ENCODE assay signal across 19 mouse cellular contexts in the genomic region with DNA sequence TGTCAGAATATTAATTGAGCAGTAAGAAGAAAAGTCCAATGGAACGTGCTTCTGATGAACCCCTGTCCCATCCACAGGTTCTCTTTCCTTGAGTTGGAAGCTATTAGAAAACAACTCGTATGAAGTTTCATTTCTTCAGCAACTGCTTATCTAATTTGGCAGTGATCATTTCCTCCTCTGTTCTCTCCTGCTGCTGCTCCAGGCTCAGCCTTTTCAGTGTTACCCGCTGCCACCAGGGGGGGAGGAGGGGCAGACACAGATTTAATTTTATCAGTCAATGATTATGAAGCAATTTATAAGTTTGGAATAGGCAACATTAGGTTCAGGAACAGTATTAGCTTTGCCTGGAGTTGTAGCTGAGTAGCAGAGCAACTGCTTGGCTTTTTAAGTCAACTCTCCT.
DNase-seq lines count a peak whose midpoint lies in the region; ATAC-seq and TF ChIP-seq lines count a peak whose summit lies in the region.
"Had no signal": no experiment of that assay in that cellular context is flagged by ENCODE, and none has a peak within 500 bp of the region (broad histone marks: within the 10 kb centered on the region; RNA-seq: fewer than 3 reads in every experiment).

No protein-coding gene starts in this region.

- H3K4me2 ChIP-seq in lung, postnatal 0 days (replicated peaks; ENCODE audit: low read depth, low read length) = no peak overlapping the region
- H3K4me2 ChIP-seq: embryonic facial prominence, embryonic 12.5 days; forebrain, embryonic 12.5 days; hindbrain, embryonic 15.5 days had no signal

- H3K4me1 ChIP-seq in heart, adult 2 months (ENCODE audit: control insufficient read depth, insufficient read depth, low read length) = peaks cover 4% of the 10 kb centered on the region
- no peaks in the 10 kb centered on the region for H3K4me1 ChIP-seq in lung, postnatal 0 days (ENCODE audit: insufficient read depth, low read depth, low read length)
- H3K4me1 ChIP-seq in lung, adult 2 months (ENCODE audit: control insufficient read depth, insufficient read depth, low read length) = peaks cover 3% of the 10 kb centered on the region; the same call in 1 of the 2 replicates
- H3K4me1 ChIP-seq in forebrain, embryonic 10.5 days = peaks cover 30% of the 10 kb centered on the region

- no peaks in the 10 kb centered on the region for H3K27me3 ChIP-seq in heart, adult 2 months (ENCODE audit: control insufficient read depth, insufficient read depth, low read length)
- no peaks in the 10 kb centered on the region for H3K27me3 ChIP-seq in lung, postnatal 0 days (replicated peaks; ENCODE audit: insufficient read depth, low read length)
- H3K27me3 ChIP-seq in forebrain, embryonic 10.5 days (ENCODE audit: poor library complexity, severe bottlenecking) = no peaks in the 10 kb centered on the region
- H3K27me3 ChIP-seq: embryonic facial prominence, embryonic 12.5 days; forebrain, embryonic 12.5 days; hindbrain, embryonic 15.5 days had no signal

- no peak for DNase-seq in heart, adult 2 months
- no peak for DNase-seq in heart, adult 11 months
- DNase-seq in layer of hippocampus, adult 2 months (ENCODE audit: low spot score in 2 of 2) = no peak
- no peak for DNase-seq in layer of hippocampus, adult 8-10 months (ENCODE audit: low spot score in 2 of 2)
- no peak for DNase-seq in lung, postnatal 0 days (ENCODE audit: low spot score)
- DNase-seq in lung, adult 2 months = no peak
- DNase-seq in forebrain, embryonic 10.5 days (ENCODE audit: extremely low spot score, low spot score) = no peak
- DNase-seq in Muller cell, postnatal 12 days (ENCODE audit: inconsistent ontology term) = no peak
- DNase-seq: adrenal gland, postnatal 10 days; cerebellum, adult 11 months; cerebellum, adult 8-10 months; cerebellum, postnatal 14 days; gastrocnemius, postnatal 10 days; heart, postnatal 14 days had no signal

- peak; percentile 34; the same call in 1 of the 2 replicates for TF ChIP-seq CTCF in heart, adult 2 months (IDR thresholded peaks at IDR 0.05)
- TF ChIP-seq CTCF in layer of hippocampus, adult 2 months (conservative IDR thresholded peaks at IDR 0.05) = peak; percentile 49
- peak; percentile 32; the same call in 1 of the 2 replicates for TF ChIP-seq CTCF in lung, postnatal 0 days (IDR thresholded peaks at IDR 0.05)
- TF ChIP-seq CTCF in lung, adult 2 months (IDR thresholded peaks at IDR 0.05; ENCODE audit: insufficient read depth, low read length) = no peak

- H3K9ac ChIP-seq in heart, adult 2 months (ENCODE audit: low read depth, low read length) = no peak overlapping the region
- H3K9ac ChIP-seq in lung, postnatal 0 days (replicated peaks; ENCODE audit: low read depth) = no peak overlapping the region
- H3K9ac ChIP-seq: embryonic facial prominence, embryonic 12.5 days; forebrain, embryonic 12.5 days; hindbrain, embryonic 15.5 days had no signal

- no peak for TF ChIP-seq POLR2A in heart, adult 2 months (IDR thresholded peaks at IDR 0.05; ENCODE audit: insufficient read depth, low read depth, low read length)
- no peak for TF ChIP-seq POLR2A in lung, adult 2 months (IDR thresholded peaks at IDR 0.05; ENCODE audit: borderline replicate concordance, extremely low read depth, low read depth, low read length)

- H3K9me3 ChIP-seq in lung, postnatal 0 days (ENCODE audit: low read length) = no peaks in the 10 kb centered on the region
- peaks cover 6% of the 10 kb centered on the region; the same call in 1 of the 2 replicates for H3K9me3 ChIP-seq in forebrain, embryonic 10.5 days
- H3K9me3 ChIP-seq: embryonic facial prominence, embryonic 12.5 days; forebrain, embryonic 12.5 days; hindbrain, embryonic 15.5 days had no signal

- no peaks in the 10 kb centered on the region for H3K79me2 ChIP-seq in heart, adult 2 months (replicated peaks; ENCODE audit: control insufficient read depth, insufficient read depth, low read length)

- no peak for TF ChIP-seq EP300 in heart, adult 2 months (IDR thresholded peaks at IDR 0.05; ENCODE audit: insufficient read depth, low read depth, low read length)
- TF ChIP-seq EP300 in lung, postnatal 0 days (IDR thresholded peaks at IDR 0.05) = no peak

- ATAC-seq in lung, postnatal 0 days = no peak
- ATAC-seq: forebrain, embryonic 16.5 days; inflammation-experienced regulatory T-cells, adult 6 months had no signal

- H3K36me3 ChIP-seq in heart, adult 2 months (ENCODE audit: control insufficient read depth, insufficient read depth, low read length) = no peaks in the 10 kb centered on the region; the same call in 1 of the 2 replicates
- no peaks in the 10 kb centered on the region for H3K36me3 ChIP-seq in lung, postnatal 0 days (ENCODE audit: insufficient read depth, low read length)
- H3K36me3 ChIP-seq in forebrain, embryonic 10.5 days (replicated peaks) = peaks cover 19% of the 10 kb centered on the region
- H3K36me3 ChIP-seq: embryonic facial prominence, embryonic 12.5 days; hindbrain, embryonic 15.5 days had no signal

- intact Hi-C loops in heart, adult 2 months (cut with DNase I) = no loop called here

- no peak overlapping the region for H3K27ac ChIP-seq in heart, adult 2 months
- no peak overlapping the region for H3K27ac ChIP-seq in layer of hippocampus, adult 2 months
- no peak overlapping the region for H3K27ac ChIP-seq in lung, postnatal 0 days (ENCODE audit: low read length)
- H3K27ac ChIP-seq in forebrain, embryonic 10.5 days = no peak overlapping the region
- H3K27ac ChIP-seq: embryonic facial prominence, embryonic 12.5 days; forebrain, embryonic 12.5 days; hindbrain, embryonic 15.5 days had no signal

- H3K4me3 ChIP-seq in heart, adult 2 months = no peak overlapping the region
- H3K4me3 ChIP-seq in layer of hippocampus, adult 2 months = no peak overlapping the region
- no peak overlapping the region for H3K4me3 ChIP-seq in lung, postnatal 0 days (ENCODE audit: low read depth, low read length)
- H3K4me3 ChIP-seq in lung, adult 2 months (replicated peaks; ENCODE audit: extremely low read depth, low read depth, low read length) = no peak overlapping the region
- H3K4me3 ChIP-seq in forebrain, embryonic 10.5 days = no peak overlapping the region
- H3K4me3 ChIP-seq: embryonic facial prominence, embryonic 12.5 days; forebrain, embryonic 12.5 days; hindbrain, embryonic 15.5 days had no signal

- WGBS in heart, adult 2 months = 37% methylated on average over 3 of the region's 3 CpGs
- 55% methylated on average over 3 of the region's 3 CpGs for WGBS in lung, postnatal 0 days
- 34% methylated on average over 3 of the region's 3 CpGs for WGBS in lung, adult 2 months
- 82% methylated on average over 3 of the region's 3 CpGs for WGBS in forebrain, embryonic 10.5 days
